Mouse (Mus musculus) left cerebral cortex, postnatal 4 days (tissue): ENCODE measurements around the gene Kcnq2. TPM values are rescaled to one million over a fixed set of nuclear protein-coding genes. Genes with fewer than 3 reads are reported as not detected.

ENCODE experiments used
- DNase-seq: peaks from one replicate; pipeline ENCODE4 v3.0.0-alpha.2; 2022
- intact Hi-C: fragments of 180-260 bp; cut with DNase I; formaldehyde crosslinking; loops from one replicate; pipeline ENCODE4 v1.15.1; 2025
- total RNA-seq, 2 experiments: library from RNA; stranded (reverse); gene quantifications; 2 replicates each; pipeline ENCODE4 v1.2.3; 2021

Kcnq2 gene
- total RNA-seq, 2 experiments from 2014 or later = 191 to 195 TPM

GRCm38 (mm10) chr2:181113762-181114361, 21.2 kb downstream of the Kcnq2 start:
- DNase-seq = no peak
- intact Hi-C loops = no loop called here

DNA sequence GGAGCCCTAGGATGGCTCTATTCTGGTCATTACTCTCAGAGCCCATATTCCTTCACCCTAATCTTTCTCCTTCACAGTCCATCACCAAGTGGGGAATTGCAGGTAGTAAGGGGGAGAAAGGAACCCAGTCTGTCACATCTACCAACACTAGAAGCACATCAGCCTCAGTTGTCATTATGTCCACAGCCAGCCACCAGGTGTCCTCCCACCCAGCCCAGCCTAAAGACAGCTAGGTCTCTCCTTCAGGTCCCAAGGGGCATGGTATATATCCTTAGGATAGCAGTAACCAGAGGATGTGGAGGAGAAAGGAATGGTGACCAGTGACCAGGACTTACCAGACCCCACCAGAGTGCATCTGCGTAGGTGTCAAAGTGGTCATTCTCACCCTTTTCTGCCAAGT, 23.4 kb downstream of the Kcnq2 start:
- intact Hi-C loops = no loop called here
- no peak for DNase-seq

GRCm38 (mm10) chr2:181104111-181104510, 31.0 kb downstream of the Kcnq2 start:
- intact Hi-C loops = no loop called here
- DNase-seq = no peak

DNA sequence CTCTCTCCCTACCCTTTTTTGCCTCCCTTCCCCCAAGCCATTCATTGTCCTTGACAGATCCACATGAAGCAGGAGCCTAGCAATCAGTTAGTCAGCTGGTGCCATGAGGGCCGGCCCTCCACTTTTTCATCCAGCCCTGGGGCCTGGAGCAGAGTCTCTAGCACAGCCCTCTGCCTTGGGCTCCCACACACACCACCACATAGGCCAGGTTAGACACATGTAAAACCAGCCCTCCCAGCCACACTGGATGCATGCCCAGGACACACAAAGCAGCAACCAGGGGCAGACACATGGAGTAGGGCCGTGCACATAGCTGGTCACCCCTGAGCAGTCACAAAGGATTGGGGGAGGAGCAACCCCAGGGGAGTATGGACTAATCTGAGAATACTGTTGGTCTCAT, 32.9 kb downstream of the Kcnq2 start:
- intact Hi-C loops = no loop called here
- no peak for DNase-seq

- no peak for DNase-seq
- intact Hi-C loops = no loop called here
Measured at GRCm38 (mm10) chr2:181101626-181102025, 33.5 kb downstream of the Kcnq2 start.

GRCm38 (mm10) chr2:181100087-181100486, 35.0 kb downstream of the Kcnq2 start:
- intact Hi-C loops = no loop called here

GRCm38 (mm10) chr2:181090123-181090522, 45.0 kb downstream of the Kcnq2 start:
- no peak for DNase-seq
- intact Hi-C loops = no loop called here

More at GRCm38 (mm10) chr2:181100087-181100486, 35.0 kb downstream of the Kcnq2 start:
- DNase-seq = no peak

DNA sequence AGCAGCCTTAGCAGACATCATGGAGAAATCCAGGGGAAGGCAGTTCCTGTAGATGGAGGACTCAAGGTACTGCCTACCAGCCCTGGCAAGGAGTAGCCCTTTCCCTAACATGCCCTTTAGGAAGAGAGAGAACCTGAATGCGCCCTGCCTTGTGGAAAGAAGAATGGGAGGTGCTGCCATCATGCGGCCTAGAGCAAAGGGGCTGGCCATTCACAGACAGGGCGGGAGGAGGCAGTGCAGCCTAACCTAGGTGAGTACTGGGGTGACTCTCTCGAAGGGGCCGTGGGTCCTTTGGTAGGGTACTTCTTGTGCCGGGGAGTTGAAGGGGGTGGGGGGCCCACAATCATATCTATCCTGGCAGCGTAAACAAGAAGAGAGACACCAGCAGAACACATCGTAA, 50.1 kb downstream of the Kcnq2 start:
- intact Hi-C loops = no loop called here

DNA sequence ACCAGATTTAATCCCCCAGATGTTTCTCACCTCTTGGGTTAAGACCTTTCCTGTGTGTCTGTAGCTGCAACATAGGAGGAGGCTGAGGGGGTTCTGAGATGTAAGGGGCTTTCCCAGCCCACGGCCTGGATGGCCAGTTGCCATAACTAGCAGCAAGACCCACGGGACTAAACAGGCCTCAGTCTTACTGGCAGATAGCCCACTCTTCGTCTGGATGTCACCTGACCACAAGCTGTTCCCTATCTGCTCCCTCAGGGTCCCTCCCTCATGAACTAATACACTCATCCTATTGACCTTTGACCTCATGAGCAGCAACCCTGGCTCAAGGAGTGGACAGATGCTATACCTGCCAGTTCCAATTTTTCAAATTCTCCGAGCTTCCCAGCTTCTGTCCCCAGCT, 51.2 kb downstream of the Kcnq2 start:
- intact Hi-C loops = no loop called here
- DNase-seq = peak; percentile 38

More for the DNA sequence above, 50.1 kb downstream of the Kcnq2 start:
- no peak for DNase-seq

DNA sequence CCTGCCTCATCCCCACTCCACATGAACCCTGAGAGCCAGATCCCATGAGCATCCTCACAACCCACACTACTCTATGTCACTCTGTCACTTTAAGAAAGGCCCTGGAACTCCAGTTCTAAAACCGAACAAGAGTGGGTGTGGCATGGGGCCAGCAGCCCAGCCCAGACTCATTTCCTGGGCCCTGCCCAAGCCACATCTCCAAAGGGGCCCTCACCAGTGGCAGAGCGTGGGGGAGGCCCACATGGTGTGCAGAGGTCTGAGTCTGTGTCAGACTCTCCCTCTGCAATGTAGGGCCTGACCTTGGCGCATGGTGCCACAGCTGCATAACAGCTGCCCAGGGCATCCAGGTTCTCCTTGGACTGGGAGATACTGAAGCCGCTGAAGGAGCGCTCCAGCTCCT, 54.2 kb downstream of the Kcnq2 start:
- DNase-seq = no peak
- intact Hi-C loops = no loop called here

DNA sequence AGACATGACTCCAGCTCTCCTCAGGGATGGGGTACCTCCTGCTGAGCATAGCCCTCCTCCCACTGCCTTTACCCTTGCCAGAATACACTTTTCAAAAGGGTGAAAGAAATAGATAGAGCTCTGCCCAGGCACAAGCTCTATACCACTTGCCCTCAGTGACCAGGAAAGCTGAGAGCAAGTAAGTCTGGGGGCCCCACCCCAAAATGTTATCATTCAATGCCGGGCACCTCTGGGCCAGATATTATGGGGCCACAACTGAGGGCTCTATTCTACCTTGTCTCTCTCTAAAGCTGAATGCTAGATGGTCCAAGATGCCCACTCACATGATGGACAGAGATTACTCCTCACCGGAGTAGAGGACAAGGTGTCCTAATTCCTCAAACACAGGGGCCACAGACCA, 55.6 kb downstream of the Kcnq2 start:
- no peak for DNase-seq
- intact Hi-C loops = no loop called here

DNA sequence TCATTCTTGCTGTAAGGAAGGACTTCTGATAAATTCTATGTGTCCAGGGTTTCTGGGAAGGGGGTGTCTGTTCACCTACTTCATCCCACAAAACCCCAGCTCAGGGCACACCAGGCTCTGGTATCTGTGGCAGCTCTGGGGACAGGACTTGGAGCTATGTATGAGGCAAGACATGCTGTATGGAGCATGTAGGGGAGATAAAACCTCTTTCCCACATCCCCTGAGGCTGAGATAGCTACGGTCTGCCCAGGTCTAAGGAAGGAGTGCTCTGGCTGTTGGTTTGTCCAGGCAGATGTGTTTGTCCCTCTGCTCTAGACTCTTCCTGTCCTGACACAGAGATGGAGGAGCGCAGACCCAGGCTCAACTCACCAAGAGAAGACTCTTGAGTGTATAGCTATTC, 56.2 kb downstream of the Kcnq2 start:
- intact Hi-C loops = no loop called here
- no peak for DNase-seq

DNA sequence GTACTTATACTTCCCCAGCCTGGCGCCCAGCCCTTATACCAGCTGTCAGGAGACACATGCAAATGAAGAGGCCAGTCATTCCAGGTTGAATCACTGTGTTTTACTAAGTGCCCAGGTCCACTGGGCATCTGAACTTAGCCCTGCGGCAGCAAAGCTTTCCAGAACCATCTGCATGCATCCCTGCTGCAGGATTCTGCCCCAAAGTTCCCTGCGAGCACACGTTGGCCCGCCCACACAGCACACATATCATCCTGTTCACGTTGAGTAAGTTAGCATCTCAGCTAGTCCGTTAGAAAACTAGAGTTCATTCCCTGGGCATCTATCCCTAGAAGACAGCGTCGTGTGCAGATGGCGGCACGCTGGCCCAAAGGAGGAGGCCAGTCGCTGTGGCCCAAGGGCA, 59.6 kb downstream of the Kcnq2 start:
- intact Hi-C loops = no loop called here
- DNase-seq = no peak

DNA sequence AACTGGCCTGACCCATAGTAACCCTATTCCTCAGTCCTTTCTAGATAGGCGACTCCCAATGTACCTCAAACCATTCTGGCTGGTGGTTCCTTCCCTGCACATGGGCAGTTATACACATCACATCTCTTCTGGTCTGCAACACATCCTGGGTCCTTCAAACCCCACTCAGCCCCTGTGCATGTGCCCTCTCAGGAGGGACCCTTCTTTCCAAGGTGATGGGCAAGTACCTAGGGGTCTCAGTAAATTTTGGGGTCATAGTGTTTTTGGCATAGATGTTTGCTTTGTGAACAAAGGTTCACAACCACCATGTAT, 62.7 kb downstream of the Kcnq2 start:
- no peak for DNase-seq
- intact Hi-C loops = no loop called here

- intact Hi-C loops = no loop called here
- peak; percentile 83 for DNase-seq
Measured at GRCm38 (mm10) chr2:181071706-181072402, 63.2 kb downstream of the Kcnq2 start.

DNA sequence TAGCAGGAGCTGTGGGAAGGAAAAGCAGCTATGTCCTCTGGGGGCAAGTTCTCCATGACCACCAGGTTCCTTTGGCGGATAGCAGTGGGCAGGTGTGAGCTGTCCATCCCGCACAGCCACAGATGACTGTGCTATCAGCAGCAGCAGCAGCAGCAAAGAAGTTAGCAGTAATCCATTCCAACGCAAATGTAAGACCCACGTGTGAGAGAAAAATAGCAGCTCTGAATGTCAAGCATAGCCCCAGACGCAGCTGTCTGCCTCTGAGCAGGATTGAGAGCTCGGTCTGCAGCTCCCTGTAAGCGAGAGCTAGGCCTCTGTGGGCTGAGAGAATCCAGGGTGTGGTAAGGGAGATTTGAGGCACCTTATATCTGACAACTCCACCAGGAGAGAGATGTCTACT, 65.0 kb downstream of the Kcnq2 start:
- intact Hi-C loops = no loop called here
- DNase-seq = no peak

GRCm38 (mm10) chr2:181068499-181068898, 66.6 kb downstream of the Kcnq2 start:
- no peak for DNase-seq

GRCm38 (mm10) chr2:181065827-181066226, 69.3 kb downstream of the Kcnq2 start:
- intact Hi-C loops = loop anchor here (10.0 kb wide), 1 partner anchor 141 kb away; the partner anchor contains the start of genes Birc7 and Ythdf1
- no peak for DNase-seq

More at GRCm38 (mm10) chr2:181068499-181068898, 66.6 kb downstream of the Kcnq2 start:
- intact Hi-C loops = loop anchor here (10.0 kb wide), 1 partner anchor 144 kb away; the partner anchor contains the start of genes Birc7 and Ythdf1

DNA sequence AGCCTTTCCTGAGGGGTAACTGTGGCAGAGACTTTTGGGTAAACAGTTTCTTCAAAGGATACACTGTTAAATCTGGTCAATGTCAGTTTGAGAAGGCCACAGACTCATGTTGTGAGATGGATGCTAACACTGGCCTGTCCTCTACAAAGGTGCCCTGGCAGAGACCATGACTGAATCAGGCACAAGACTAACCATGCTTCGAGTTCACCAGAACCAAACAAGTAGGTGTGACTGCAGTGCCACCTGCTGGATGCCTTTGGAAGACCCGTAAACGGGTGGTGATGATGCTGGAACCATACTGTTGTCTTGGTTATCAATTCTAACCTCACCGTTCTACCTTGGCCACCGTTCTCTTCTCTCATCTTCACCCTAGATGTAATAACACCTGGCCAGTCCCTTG, 75.0 kb downstream of the Kcnq2 start:
- intact Hi-C loops = loop anchor here (5.0 to 10.0 kb wide), 2 partner anchors 63 to 135 kb away; partner anchors contain the start of genes Birc7 and Ythdf1
- DNase-seq = peak; percentile 88

DNA sequence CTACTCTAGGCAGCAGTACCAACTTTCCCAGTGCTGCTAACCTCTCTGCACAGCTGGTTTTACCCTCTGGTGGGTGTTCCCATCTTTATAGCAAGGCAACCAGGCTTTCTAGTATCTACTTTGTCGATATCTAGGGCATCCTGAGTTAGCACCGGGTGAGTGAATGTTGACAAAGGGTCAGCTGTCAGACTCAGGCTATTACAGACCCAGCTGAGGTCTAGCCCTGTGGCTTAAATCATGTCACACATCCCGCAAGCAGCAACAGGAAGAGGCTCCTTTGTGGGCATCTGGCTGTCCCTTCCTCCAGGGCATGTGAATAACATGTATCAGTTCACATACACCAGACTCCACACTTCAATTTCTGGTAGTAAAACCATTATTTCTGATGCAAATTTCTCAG, 76.9 kb downstream of the Kcnq2 start:
- DNase-seq = no peak
- intact Hi-C loops = no loop called here

- no peak for DNase-seq
- intact Hi-C loops = no loop called here
Measured at GRCm38 (mm10) chr2:181057341-181057740, 77.8 kb downstream of the Kcnq2 start.

DNA sequence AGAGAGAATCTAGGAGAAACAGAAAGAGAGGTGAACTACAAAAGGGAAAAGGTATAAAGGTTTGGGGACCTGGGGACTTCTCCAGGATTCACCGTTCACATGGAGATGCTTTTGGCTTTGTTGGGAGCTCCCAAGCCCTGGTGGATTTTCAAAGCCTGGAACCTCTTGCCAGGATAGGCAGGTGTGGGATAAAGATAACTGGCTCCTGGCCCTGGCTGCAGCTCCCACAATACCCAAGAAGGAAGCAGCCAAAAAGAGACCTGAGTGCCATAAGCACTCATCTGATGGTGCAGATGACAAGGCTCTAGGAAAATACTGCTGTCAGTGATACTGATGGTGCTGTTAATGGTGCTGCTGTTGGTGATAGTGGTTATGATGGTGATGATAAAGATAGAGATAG, 82.9 kb downstream of the Kcnq2 start:
- intact Hi-C loops = no loop called here
- DNase-seq = no peak
